Mouse (Mus musculus) hindbrain, postnatal 0 days (tissue): ENCODE results near the gene Oog2. TPM values are rescaled to one million over a fixed set of nuclear protein-coding genes. Genes with fewer than 3 reads are reported as not detected.
"Not testable (repeated sequence)": the region's sequence is repeated elsewhere in the genome, so short reads cannot be mapped to it uniquely, and the experiment has no call there.

Source experiments
- ATAC-seq: fragments of 200-750 bp; cut with Nextera tagmentation; 2 replicates; pipeline ENCODE4 v1.8.0; 2017; ENCODE audit warnings: mild to moderate bottlenecking, moderate TSS enrichment, moderate library complexity
- DNase-seq: peaks from one replicate; pipeline ENCODE4 v3.0.0-alpha.2; 2015; ENCODE audit warnings: low spot score
- H3K27ac ChIP-seq: fragments of 300-500 bp; sonication (generic); 2 replicates; pipeline ENCODE4 v1.5.1; 2014; ENCODE audit warnings: mild to moderate bottlenecking
- H3K27me3 ChIP-seq: fragments of 300-500 bp; sonication (generic); 2 replicates; pipeline ENCODE4 v1.6.1; 2014; ENCODE audit warnings: low read length, mixed read lengths; ENCODE audit not compliant: insufficient read depth
- H3K36me3 ChIP-seq: fragments of 300-500 bp; sonication (generic); 2 replicates; pipeline ENCODE4 v1.6.1; 2014; ENCODE audit warnings: low read length, mixed read lengths; ENCODE audit not compliant: insufficient read depth
- H3K4me1 ChIP-seq: fragments of 300-500 bp; sonication (generic); 2 replicates; pipeline ENCODE4 v1.6.1; 2014; ENCODE audit warnings: antibody characterized with exemption, low read length, mixed read lengths; ENCODE audit not compliant: insufficient read depth
- H3K4me2 ChIP-seq: fragments of 300-500 bp; sonication (generic); 2 replicates; pipeline ENCODE4 v1.6.1; 2014; ENCODE audit warnings: low read depth, mild to moderate bottlenecking, low read length, moderate library complexity, mixed read lengths
- H3K4me3 ChIP-seq: fragments of 300-500 bp; sonication (generic); 2 replicates; pipeline ENCODE4 v1.5.1; 2014; ENCODE audit warnings: low read length
- H3K9ac ChIP-seq: fragments of 300-500 bp; sonication (generic); replicated peaks from 2 replicates; pipeline ENCODE4 v1.6.1; 2014; ENCODE audit warnings: mild to moderate bottlenecking, low read length, moderate library complexity, mixed read lengths
- H3K9me3 ChIP-seq: fragments of 300-500 bp; sonication (generic); 2 replicates; pipeline ENCODE4 v1.6.1; 2016; ENCODE audit warnings: low read length, mixed read lengths
- CTCF ChIP-seq: IDR thresholded peaks from 2 replicates; pipeline ENCODE4 v1.5.1; 2016; ENCODE audit warnings: antibody characterized with exemption, control low read depth, low read depth
- WGBS: fragments of 180-500 bp; shearing (Covaris S2); extraction: QIAGEN DNeasy Blood & Tissue Kit; methylation state at CpG from one replicate; pipeline ENCODE4 v1.1.7; 2014; 5-methylcytosine and 5-hydroxymethylcytosine counted together
- polyA plus RNA-seq: library from polyadenylated mRNA; unstranded; fragments of >200 nt; fragmentation: Nextera tagmentation; extraction: Ambion mirVana; gene quantifications from 2 replicates; pipeline ENCODE4 v1.2.1, GENCODE M21; 2015
- total RNA-seq: library from RNA; depleted of rRNA; stranded (reverse); fragments of >200 nt; gene quantifications from 2 replicates; pipeline ENCODE4 v1.2.3, GENCODE M21; 2014; rRNA removed

The Oog2 gene
- not detected in 2 replicates for total RNA-seq
- polyA plus RNA-seq = not detected in 2 replicates

DNA sequence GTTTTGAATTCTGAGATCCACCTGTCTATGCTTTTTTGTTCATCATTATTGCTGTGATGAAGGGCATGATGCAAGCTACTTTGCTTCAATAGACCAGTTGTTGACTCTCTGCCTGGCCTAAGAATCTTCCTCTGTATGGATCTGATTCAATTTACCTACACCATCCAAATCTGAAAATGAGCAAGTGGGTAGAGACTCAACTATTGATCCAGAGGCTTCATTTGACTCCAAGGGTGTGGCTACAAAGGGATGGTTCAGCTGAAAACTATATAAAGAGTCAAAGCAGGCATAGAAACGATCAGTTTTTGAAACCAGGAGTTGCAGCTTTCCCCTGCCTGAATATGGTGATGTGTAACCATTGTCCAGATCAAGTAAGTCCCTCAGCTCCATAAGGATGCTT, at the start of gene Oog2:
TSS of gene Oog2 (plus strand) at position 301 of the 400 bp plus-strand sequence.
- TF ChIP-seq CTCF = no peak
- DNase-seq = no peak
- Histone ChIP-seq H3K9ac (no peak within 1 kb of the TSS), H3K9me3 (peaks cover 9% of the 10 kb centered on the region; the same call in 1 of the 2 replicates), H3K36me3 (no peaks in the 10 kb centered on the region), H3K27me3 (no peaks in the 10 kb centered on the region), H3K4me3 (no peak within 1 kb of the TSS), H3K27ac (no peak within 1 kb of the TSS), H3K4me2 (no peak within 1 kb of the TSS), H3K4me1 (no peaks in the 10 kb centered on the region)
- 32% methylated on average over 1 of the region's 1 CpGs for WGBS
- ATAC-seq = no peak

DNA sequence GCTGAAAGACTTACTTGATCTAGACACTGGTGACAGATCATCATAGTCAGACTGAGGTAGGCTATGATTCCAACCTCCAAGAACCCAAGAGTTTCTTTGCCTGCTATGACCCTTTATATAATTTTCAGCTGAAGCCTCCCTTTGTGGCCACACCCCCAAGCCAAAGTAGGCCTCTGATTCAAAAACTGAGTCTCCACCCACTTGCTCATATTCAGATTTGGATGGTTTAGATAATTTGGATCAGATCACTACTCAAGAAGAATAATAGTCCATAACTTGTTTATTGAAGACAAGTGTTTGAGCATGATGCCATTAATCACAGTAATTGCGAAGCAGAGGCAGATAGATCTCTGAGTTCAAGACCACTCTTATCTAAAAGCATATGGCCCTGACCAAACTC, 28.0 kb upstream of the Oog2 start, which contains the start of gene Oog3:
TSS of gene Oog3 (minus strand) at position 101 of the 400 bp plus-strand sequence.
- Histone ChIP-seq H3K9me3 (peaks cover 38% of the 10 kb centered on the region), H3K4me1 (no peaks in the 10 kb centered on the region), H3K4me3 (no peak within 1 kb of the TSS), H3K27me3 (no peaks in the 10 kb centered on the region), H3K27ac (no peak within 1 kb of the TSS), H3K9ac (no peak within 1 kb of the TSS), H3K36me3 (no peaks in the 10 kb centered on the region), H3K4me2 (no peak within 1 kb of the TSS)
- WGBS = 86% methylated on average over 1 of the region's 1 CpGs
- no peak for TF ChIP-seq CTCF
- DNase-seq (no peak), ATAC-seq (no peak)

DNA sequence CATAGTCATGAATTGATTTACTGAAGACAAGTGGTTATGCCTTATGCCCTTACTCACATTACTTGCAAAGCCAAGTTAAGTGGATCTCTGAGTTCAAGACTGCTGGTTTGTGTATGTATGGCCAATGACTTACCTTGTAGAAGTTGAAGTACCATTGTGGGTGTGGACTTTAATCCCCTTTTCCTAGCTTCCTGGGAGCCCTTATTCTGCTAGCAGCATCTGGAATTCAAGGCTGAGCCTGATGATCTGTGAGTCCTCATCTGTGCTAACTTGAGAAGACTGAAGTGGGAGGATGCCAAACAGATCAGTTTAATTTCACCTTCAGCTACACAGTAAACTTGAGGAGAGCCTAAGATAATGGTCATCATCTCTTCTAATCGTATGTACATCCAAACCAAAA, 22.7 kb downstream of the Oog2 start, which contains the start of gene C87977:
TSS of gene C87977 (minus strand) at position 101 of the 400 bp plus-strand sequence.
- 77% methylated on average over 1 of the region's 1 CpGs for WGBS
- H3K9me3 ChIP-seq, ATAC-seq, DNase-seq, H3K36me3 ChIP-seq, H3K27ac ChIP-seq, H3K4me1 ChIP-seq, H3K9ac ChIP-seq, H3K4me2 ChIP-seq, H3K27me3 ChIP-seq, H3K4me3 ChIP-seq: not testable (repeated sequence)

Other genes with a start within 250 kb of the Oog2 start
- gene Pramef25, start 239.7 kb upstream of the Oog2 start, total RNA-seq = not detected in 2 replicates
- not detected in 2 replicates for gene Pramef25, start 239.7 kb upstream of the Oog2 start, polyA plus RNA-seq
- not detected in 2 replicates for gene Gm13101, start 223.8 kb upstream of the Oog2 start, total RNA-seq
- gene Gm13101, start 223.8 kb upstream of the Oog2 start, polyA plus RNA-seq = not detected in 2 replicates
- not detected in 2 replicates for gene Pramef17, start 196.3 kb upstream of the Oog2 start, total RNA-seq
- gene Pramef17, start 196.3 kb upstream of the Oog2 start, polyA plus RNA-seq = not detected in 2 replicates
- gene Pramel4, start 131.6 kb upstream of the Oog2 start, total RNA-seq = not detected in 2 replicates
- not detected in 2 replicates for gene Pramel4, start 131.6 kb upstream of the Oog2 start, polyA plus RNA-seq
- not detected in 2 replicates for gene Gm13102, start 84.2 kb upstream of the Oog2 start, total RNA-seq
- not detected in 2 replicates for gene Gm13102, start 84.2 kb upstream of the Oog2 start, polyA plus RNA-seq
- not detected in 2 replicates for gene Oog3, start 28.1 kb upstream of the Oog2 start, total RNA-seq
- gene Oog3, start 28.1 kb upstream of the Oog2 start, polyA plus RNA-seq = not detected in 2 replicates
- not detected in 2 replicates for gene C87977, start 22.6 kb downstream of the Oog2 start, total RNA-seq
- gene C87977, start 22.6 kb downstream of the Oog2 start, polyA plus RNA-seq = not detected in 2 replicates
- not detected in 2 replicates for gene Pramel5, start 89.8 kb downstream of the Oog2 start, total RNA-seq
- not detected in 2 replicates for gene Pramel5, start 89.8 kb downstream of the Oog2 start, polyA plus RNA-seq
- gene Gm13128, start 139.5 kb downstream of the Oog2 start, total RNA-seq = not detected in 2 replicates
- not detected in 2 replicates for gene Gm13128, start 139.5 kb downstream of the Oog2 start, polyA plus RNA-seq
- gene Gm13119, start 167.2 kb downstream of the Oog2 start, total RNA-seq = not detected in 2 replicates
- gene Gm13119, start 167.2 kb downstream of the Oog2 start, polyA plus RNA-seq = not detected in 2 replicates
- not detected in 2 replicates for gene Pramef20, start 187.2 kb downstream of the Oog2 start, total RNA-seq
- gene Pramef20, start 187.2 kb downstream of the Oog2 start, polyA plus RNA-seq = not detected in 2 replicates
- gene Pramef12, start 217.7 kb downstream of the Oog2 start, total RNA-seq = not detected in 2 replicates
- gene Pramef12, start 217.7 kb downstream of the Oog2 start, polyA plus RNA-seq = not detected in 2 replicates
- gene 1700012P22Rik, start 248.1 kb downstream of the Oog2 start, total RNA-seq = not detected in 2 replicates
- 0.15 and 0.49 TPM in 2 replicates for gene 1700012P22Rik, start 248.1 kb downstream of the Oog2 start, polyA plus RNA-seq